Mouse (Mus musculus) thymus, postnatal 4 days (tissue): ENCODE measurements around the gene Cdan1.
"Not testable (repeated sequence)": the region's sequence is repeated elsewhere in the genome, so short reads cannot be mapped to it uniquely, and the experiment has no call there.

ENCODE experiments used
- DNase-seq: peaks from one replicate; pipeline ENCODE4 v3.0.0; 2021

Cdan1 gene

DNA sequence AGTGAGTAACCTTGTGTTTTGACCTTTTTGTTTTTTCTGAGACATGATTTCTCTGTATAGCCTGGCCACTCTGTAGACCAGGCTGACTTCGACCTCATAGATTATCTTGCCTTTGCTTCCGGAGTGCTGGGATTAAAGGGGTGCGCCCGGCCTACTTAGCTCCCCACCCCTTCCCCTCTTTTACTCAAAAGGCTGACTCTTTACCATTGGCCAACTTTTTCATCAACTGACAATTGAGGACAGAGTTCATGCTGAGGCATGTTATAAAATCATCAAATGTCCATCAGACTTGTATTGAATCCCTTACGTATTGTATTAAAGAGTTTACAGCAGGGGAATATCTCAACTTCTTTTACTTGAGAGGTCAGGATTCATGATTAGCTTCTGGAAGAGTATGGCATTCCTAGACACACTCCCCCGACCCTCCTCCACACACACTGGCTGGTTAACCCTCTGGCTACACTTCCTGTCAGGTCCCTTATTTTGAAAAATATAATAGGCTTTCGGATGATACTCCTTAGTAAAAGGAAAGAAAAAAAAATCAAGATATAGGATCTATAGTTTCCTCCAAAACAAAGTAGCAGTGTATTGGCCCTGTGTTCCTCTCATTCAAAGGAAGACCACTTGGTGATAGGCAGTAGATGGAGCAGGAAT, 117.9 kb downstream of the Cdan1 start:
- DNase-seq, result no peak

DNA sequence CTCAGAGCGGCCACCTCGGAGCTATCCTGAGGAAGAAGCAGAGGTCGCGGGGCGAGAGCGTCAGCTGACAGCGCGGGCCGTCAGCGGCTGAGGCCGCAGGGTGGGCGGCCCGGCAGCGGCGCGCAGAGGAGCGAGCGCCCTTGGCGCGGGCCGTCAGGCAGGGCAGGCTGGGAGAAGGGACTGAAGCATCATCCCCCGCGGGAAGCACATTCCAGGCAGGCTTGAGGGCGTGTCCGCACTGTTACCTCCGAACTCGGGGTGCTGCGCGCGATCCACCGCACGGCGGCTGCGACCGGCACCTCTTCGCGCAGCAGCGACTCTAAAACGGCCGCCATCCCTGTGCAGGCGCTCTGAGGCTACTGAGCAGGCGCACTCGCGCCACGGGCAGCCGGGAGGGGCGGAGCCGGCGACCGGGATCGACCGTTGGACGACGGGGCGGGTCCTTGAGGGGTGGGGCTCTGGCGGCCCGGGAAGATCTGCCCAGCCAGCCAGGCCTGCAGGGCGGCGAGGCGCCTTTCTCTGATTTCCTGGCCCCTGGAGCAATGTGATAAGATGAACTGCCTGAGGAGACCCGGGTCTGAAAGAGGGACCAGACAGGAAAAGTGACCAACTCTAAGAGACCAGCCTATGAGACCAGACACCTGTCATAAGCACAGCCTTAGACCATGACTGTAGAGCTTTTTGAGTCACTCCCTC, 118.6 kb downstream of the Cdan1 start:
- DNase-seq, result peak; percentile 96

DNA sequence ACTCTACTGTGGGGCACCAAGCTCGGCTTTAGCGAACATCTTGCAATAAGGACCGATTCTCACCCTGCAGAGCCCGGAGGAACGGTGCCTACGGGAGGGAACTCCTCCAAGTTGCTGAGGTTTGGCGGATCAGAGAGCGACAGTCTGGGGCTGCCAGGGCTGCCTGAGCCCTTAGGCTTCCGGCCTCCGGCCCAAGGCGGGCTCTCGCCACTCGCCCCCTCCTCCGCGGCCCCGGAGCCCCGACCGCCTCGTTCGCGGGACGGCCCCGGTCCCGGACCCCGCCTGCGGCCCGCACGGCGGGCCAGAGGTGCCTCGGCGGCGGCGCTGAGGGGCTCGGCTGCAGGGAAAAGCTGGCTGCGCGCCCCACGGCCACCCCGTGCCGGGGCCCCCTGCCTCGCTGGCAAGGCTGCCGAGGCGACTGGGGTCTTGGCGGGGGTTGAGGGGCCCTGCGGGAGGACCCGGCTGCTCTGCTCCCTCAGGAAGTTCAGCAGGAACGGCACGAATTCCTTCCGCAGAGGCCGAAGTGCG, 119.2 kb downstream of the Cdan1 start:
- peak; percentile 70 for DNase-seq

DNA sequence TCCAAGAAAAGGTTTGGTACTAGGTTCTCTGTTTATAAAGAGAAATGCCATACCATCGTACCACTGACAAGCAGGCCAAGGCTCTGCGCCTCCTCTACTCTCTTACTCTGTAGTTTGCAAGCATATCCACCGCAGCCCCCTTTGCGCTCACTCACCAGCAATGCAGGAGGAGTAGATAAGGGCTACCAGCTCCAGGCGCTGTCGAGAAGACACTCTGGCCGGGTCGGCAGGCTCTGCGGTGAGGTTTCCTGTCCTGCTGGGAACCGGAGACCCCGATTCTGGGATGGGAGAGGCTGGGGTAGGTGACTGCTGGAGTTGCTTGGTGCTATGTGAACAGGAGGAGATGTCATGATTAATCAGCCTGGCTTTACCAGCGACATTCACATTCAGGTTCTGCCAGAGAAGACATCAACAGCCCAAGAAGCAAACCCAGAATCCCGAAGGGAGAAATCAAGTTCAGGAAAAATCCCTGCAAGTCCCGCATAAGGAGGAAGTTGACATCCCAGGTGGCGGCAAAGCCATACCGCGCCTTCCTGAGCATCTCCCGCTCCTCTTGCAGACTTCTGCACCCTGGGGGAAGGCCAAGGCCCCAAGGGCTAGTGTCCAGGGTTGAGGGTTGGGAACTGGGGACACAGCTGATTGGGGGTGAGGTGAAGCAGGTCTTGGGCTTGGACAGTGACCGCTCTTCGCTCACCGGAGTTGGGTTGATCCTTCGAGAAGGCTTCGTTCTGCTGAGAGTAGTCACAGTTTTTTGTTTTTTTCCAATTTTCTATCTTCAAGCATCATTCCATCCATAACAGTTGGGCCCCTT, 119.9 kb downstream of the Cdan1 start:
- DNase-seq, result peak; percentile 63

DNA sequence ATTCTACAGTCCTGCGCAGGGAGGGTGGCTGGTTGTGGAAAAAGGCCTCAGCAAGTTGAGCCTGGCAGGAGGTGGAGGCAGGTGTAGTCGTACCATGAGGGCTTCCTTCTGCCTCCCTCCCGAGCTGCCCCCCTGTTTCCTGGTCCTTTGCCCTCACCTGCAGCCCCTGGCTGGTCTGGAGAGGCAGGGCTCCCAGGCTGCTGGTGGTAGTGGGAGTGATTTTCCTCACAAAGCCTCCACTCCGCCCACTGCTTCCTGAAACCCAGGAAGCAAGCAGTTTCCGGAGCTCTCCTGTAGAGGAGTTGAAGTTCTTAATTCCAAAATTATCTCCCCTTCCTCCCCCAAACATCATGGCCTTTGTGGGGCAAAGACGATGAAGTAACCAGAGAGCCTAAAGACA, 125.8 kb downstream of the Cdan1 start:
- DNase-seq, result no peak

DNA sequence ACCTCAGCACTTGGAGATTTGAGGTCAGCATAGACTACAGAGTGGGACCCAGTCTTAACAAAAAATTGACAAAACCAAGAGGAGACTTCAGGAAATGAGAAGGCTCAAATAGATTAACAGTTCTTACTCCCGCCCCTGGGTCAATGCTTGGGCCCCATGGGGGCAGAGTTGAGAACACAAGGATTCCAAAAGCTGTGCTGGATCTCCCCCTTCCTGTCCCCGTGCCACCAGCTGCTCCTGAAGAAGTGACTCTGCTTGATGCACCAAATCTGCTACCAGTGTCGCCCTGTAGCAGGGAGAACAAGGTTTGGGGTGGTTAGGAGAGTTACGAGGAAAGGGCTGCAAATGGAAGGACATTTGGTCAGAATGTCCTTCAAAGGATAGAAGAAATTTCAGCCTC, 126.3 kb downstream of the Cdan1 start:
- DNase-seq, result no peak

DNA sequence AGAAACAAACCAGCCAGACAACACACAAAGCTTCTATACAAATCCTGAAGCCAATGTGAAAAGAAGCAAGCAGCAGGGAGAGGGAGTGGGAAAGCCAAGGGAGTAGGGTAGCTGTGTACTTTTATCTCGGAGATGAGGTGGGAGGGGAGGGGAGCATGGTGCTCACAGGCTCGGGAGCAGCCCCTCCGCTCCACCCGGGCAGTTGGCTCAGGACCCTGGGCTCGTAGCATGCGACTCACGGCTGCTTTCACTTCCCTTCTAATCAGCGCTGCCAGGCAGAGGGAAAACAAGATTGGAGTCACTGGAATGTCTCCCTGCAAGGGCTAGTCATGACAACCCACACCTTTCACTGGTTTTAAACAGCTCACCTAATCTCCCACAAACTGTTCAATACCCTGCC, 127.4 kb downstream of the Cdan1 start:
- no peak for DNase-seq

DNA sequence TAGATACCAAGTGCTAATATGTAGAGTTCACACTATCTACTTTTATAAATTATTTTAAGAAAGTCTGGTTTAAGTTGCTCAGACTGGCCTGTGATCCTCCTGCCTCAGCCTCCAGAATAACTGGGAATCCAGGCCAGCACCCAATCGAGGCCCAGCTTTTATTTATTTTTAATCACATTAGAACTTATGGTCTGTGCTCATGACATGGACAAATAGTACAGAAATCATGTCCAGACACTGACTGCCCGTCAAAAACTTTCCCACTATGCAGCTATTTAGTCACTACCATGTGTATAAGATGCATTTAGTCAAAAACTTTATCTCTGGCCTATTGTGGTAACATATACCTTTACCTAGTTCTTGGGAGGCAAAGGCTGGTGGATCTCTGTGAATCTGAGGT, 128.0 kb downstream of the Cdan1 start:
- DNase-seq, result no peak

DNA sequence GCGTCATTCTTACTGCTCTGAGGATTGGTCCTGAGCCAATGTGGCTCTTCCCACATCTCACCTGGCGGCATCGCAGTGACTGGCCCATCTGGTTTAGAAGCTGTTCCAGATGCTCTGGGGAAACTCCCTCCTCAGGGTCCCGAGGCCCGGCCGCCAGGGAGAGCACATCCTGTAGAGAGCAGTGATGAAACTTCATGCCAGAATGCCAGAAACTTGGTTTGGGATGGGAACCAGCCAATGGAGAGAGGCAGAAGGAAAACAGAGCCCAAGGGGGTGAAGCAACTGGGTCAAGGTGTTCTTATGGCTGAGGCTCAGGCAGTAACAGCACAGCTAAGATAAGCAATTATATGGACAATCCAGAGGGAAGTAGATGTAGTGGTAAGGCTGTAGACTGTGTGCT, 129.1 kb downstream of the Cdan1 start:
- no peak for DNase-seq

DNA sequence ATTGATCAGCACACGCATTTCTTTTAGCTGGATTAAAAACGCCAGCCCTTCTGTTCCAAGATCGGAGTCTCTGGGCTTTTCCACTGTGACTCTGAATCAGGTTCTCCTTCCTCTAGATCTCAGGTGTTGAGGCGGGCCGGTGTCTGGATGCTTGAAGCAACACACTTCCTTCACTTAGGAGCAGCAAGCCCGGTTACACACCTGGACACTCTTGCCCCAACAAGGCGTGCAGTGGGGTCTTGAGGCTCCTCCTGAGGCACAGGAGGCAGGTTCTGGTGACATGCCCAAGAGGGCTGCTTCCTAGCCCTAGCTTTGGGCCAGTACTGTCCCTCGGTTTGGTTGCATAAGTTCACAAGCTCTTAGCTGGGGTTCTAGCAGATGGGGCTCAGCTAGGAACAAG, 131.4 kb downstream of the Cdan1 start:
- DNase-seq, result no peak

DNA sequence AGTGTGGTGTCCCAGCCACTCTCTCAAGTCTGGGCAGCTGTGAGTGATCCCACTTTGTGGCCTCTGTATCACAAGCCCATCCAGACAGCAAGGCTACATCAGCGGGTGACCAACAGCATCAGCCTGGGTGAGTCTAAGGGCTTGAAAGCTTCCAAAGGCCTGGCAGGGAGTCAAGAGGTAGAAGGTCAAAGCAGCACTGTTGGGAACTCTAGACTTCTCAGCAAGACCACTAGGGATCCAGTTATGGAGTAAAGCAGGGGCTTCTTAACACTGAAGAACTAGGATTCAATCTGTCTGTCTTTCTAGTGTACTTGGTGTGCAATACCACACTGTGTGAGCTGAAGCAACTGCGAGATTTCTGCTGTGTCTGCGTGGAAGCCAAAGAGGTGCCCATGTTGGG, 136.5 kb downstream of the Cdan1 start:
- no peak for DNase-seq

DNA sequence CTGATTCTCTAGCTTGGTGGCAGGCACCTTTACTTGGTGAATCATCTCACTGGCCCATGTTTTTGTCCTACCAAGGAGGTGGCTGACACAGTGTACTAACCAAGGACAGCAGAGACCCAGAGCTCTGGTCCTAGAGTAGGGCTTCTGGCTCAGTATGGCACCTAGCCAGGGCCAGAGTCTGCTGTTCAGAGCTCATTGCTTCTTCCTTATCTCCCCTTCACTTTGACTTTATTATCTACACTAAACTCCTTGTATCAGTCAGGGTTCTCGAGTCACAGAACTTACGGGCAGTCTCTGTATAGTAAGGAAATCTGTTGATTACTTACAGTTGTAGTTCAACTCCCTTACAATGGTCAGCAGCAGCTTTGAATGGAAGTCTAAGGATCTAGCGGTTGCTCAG, 139.0 kb downstream of the Cdan1 start:
- DNase-seq, result no peak

DNA sequence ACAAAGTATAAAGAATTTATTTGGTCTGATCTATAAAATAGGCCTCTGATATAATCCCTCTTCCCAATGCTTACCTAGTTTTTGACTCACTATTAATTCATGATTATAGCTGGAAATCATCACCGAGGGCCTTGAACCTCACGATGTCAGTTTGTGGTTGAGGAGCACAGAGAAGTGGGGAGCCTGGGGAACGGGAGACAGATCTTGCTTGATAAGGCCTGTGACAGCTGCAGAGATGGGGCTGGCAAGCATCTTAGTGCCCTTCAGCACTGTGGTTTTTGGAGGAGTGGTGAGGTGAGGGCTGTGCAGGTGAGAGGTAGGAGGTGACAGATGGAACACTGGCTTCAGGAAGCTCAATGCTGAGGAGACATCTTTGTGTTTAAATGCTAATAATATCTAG, 139.8 kb downstream of the Cdan1 start:
- peak; percentile 56 for DNase-seq

DNA sequence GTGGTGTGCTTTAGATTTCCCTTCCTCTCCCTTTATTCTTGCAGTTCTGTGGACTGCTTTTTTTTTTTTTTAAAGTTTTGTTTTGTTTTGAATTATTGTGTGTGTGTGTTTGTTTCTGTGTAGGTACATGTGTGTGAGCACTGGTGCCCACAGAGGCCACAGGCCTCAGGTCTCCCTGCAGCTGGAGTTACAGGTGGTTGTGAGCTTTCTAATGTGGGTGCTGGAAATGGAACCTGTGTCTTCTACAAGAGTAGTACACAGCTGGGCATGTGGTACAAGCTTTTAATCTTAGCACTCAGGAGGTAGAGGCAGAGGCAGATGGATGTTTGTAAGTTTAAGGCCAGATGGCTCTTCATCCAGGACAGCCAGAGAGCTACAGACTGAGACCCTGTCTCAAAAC, 142.9 kb downstream of the Cdan1 start:
- DNase-seq, result no peak

DNA sequence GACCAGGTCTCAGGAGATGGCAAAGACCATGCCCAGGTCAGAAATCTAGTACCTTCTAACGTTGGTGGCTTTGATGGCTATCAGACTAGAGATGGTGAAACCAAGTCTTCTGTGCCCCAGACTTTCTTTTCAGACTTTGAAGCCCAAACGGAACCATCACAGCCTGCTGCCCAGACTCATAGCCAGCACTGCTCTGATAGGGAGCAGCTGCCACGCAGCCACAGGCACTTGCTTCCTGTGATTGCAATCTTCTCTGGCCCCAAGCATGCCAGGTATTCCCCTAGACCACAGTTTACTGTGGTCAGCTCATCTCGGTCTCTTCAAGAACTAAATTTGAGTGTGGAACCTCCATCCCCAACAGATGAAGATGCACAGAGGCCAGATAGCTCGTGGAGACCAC, 147.3 kb downstream of the Cdan1 start:
- DNase-seq, result no peak

DNA sequence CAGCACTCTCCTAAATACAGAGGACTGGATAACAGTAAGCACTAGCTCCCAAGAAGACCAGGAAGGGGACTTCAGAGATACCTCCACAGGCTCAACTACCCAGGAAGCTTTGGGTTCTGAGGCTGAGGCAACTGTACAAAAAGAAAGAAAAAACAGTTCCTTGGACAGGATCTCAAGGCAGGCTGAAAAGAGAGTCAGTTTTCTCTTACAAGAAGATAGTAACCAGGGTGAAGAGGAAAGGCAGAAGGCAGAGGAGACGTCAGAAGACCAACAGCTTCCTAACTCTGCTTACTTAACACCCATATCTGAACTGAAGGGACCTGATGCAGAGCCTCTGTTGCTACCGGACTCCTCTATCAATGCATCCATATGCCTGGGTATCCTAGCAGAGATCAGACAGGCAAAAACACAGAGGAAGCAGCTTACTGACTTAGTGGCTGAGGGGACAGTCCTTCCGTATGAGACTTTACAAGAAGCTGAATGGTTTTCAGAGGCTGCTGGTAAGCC, 149.5 kb downstream of the Cdan1 start:
- DNase-seq, result no peak

DNA sequence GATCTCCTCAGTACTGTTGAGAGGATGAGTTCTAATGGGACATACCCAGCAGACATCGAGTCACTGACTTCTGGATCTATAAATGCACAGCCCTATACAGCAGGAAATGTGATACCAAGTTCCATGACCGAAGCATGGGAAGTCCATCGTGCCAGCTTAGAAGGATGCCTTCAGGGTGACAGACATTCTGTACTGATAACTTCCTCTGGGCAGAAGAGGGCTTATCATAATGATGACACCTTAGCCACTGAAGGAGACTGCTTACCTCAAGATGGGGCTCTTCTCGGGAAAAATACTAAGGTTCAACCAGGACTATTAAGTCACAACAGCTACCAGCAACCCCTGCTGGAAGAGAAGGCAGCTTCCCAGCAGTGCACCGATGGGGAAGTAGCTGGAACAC, 152.2 kb downstream of the Cdan1 start:
- no peak for DNase-seq

DNA sequence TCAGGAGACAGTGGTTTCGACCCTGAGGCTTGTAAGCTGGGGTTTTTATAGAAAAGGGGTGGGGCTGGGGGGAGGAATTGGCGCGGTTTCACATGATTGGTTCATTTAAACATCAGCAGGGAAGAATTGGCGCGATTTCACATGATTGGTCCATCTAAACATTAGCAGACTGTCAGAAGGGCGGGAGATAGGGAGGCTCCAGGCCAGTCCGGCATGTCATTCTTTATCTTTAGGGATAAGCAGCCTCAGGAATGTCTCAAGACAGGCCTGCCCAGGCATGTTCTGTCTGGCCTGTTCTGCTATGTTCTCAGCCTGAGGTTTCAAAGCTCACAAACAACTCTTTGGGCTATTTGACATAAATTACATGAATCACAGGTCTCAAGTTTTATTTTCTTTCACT, 168.8 kb downstream of the Cdan1 start:
- DNase-seq, result not testable (repeated sequence)

DNA sequence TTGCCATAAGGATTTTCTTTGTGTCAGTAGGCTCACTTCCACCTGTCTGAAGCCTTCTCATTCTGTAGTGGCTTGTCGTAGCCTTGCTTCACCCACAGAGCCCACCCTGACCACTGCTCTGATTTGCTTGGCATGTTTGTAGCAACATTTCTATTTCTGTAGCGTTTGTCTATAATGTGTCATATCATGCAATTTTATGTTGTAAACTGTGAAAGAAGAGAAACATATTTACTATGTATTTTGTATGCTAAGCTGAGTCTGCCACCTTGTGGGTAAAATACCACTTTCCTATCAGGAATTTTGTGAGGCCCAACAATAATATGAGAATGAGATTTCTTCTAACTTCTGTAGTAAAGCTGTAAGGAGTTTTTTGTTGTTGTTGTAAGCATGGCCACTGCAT, 179.7 kb downstream of the Cdan1 start:
- no peak for DNase-seq

DNA sequence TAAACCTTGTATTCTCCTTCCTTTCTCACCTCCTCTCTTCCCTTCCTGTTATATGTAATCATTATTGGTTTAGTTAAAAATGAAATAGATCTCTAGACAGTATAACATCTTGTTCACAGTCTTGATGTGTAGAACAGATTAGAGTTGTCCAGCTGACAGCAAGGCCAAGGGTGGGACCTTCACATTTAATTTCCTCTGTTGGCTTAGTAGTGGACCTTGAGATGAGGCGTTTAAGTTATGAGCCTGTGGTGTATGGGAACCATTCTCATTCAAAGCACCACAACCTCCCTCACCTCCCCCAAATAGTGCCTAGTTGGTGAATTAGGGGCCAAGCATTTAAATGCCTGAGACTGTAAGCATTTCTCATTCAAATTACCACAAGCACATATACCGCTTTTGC, 182.5 kb downstream of the Cdan1 start:
- no peak for DNase-seq
